Mouse (Mus musculus) heart, postnatal 36 days (tissue): ENCODE measurements around the gene Oprd1. TPM values are rescaled to one million over a fixed set of nuclear protein-coding genes. Genes with fewer than 3 reads are reported as not detected.

Experiments used
- DNase-seq, 2 experiments: peaks; one replicate each; pipeline ENCODE4 v3.0.0; 2021 to 2022
- intact Hi-C: fragments of 180-260 bp; cut with DNase I; formaldehyde crosslinking; loops from one replicate; pipeline ENCODE4 v1.15.1; 2025
- total RNA-seq, 2 experiments: library from RNA; stranded (reverse); gene quantifications; 2 replicates each; pipeline ENCODE4 v1.2.3; 2021

Oprd1 gene
- total RNA-seq, 2 experiments from 2014 or later = 0.27 to 0.44 TPM

- intact Hi-C loops = loop anchor here (2.0 kb wide), 1 partner anchor 15 kb away; no protein-coding TSS in a partner anchor
- no peak for DNase-seq
These were observed 78.7 kb downstream of the Oprd1 start for GRCm38 (mm10) chr4:132065578-132065977.

- intact Hi-C loops = loop anchor here (2.0 kb wide), 1 partner anchor 14 kb away; no protein-coding TSS in a partner anchor
- DNase-seq = no peak
These were observed 79.7 kb downstream of the Oprd1 start for GRCm38 (mm10) chr4:132064550-132064949.

- intact Hi-C loops = no loop called here
- DNase-seq = no peak
These were observed 81.1 kb downstream of the Oprd1 start for GRCm38 (mm10) chr4:132062934-132063884.

GRCm38 (mm10) chr4:132062289-132062688 is 82.0 kb downstream of the Oprd1 start:
- DNase-seq = no peak
- intact Hi-C loops = no loop called here

Other genes starting within 250 kb of the Oprd1 start
- 1 to 10 TPM; 6.5 to 8.6 TPM for gene Tmem200b, start 222.7 kb downstream of the Oprd1 start, total RNA-seq
- gene Gm10300, start 69.8 kb downstream of the Oprd1 start, total RNA-seq = under 1 TPM in 1 of 2 experiments, not detected in 1; 0.11 TPM
- 100 to 1,000 TPM; 144 to 148 TPM for gene Epb41, start 69.2 kb downstream of the Oprd1 start, total RNA-seq
- gene Ythdf2, start 67.8 kb upstream of the Oprd1 start, total RNA-seq = 10 to 100 TPM; 27.6 to 30.5 TPM
- gene Gmeb1, start 117.1 kb upstream of the Oprd1 start, total RNA-seq = 1 to 10 TPM; 8.8 to 9.6 TPM
- 10 to 100 TPM; 28.2 to 34.8 TPM for gene Taf12, start 129.9 kb upstream of the Oprd1 start, total RNA-seq
- gene Rab42, start 158.9 kb upstream of the Oprd1 start, total RNA-seq = under 1 TPM in 1 of 2 experiments, not detected in 1; 0.98 TPM
- 10 to 100 TPM; 25.0 to 28.8 TPM for gene Trnau1ap, start 185.1 kb upstream of the Oprd1 start, total RNA-seq
- 1 to 10 TPM; 6.4 to 7.2 TPM for gene Rcc1, start 209.1 kb upstream of the Oprd1 start, total RNA-seq